Mouse (Mus musculus) neural tube, embryonic 13.5 days (tissue): ENCODE results near the gene Thra. TPM values are rescaled to one million over a fixed set of nuclear protein-coding genes. Genes with fewer than 3 reads are reported as not detected.
A peak's percentile ranks its signal among the peaks of the same experiment; 100 is the strongest.

Experiments
- ATAC-seq: fragments of 200-750 bp; cut with Nextera tagmentation; 2 replicates; pipeline ENCODE4 v1.8.0; 2017; ENCODE audit warnings: low read depth, mild to moderate bottlenecking, moderate TSS enrichment, moderate library complexity
- H3K27ac ChIP-seq: fragments of 300-500 bp; sonication (generic); replicated peaks from 2 replicates; pipeline ENCODE4 v1.5.1; 2015; ENCODE audit warnings: moderate library complexity, mild to moderate bottlenecking, inconsistent platforms
- H3K27me3 ChIP-seq: fragments of 300-500 bp; sonication (generic); 2 replicates; pipeline ENCODE4 v1.6.1; 2015; ENCODE audit warnings: mild to moderate bottlenecking, inconsistent platforms
- H3K36me3 ChIP-seq: fragments of 300-500 bp; sonication (generic); 2 replicates; pipeline ENCODE4 v1.6.1; 2015; ENCODE audit warnings: mild to moderate bottlenecking, inconsistent platforms
- H3K4me1 ChIP-seq: fragments of 300-500 bp; sonication (generic); replicated peaks from 2 replicates; pipeline ENCODE4 v1.6.1; 2015; ENCODE audit warnings: inconsistent platforms
- H3K4me2 ChIP-seq: fragments of 300-500 bp; sonication (generic); 2 replicates; pipeline ENCODE4 v1.6.1; 2015; ENCODE audit warnings: inconsistent platforms, mild to moderate bottlenecking, moderate library complexity
- H3K4me3 ChIP-seq: fragments of 300-500 bp; sonication (generic); 2 replicates; pipeline ENCODE4 v1.5.1; 2015; ENCODE audit warnings: mild to moderate bottlenecking, inconsistent platforms
- H3K9ac ChIP-seq: fragments of 300-500 bp; sonication (generic); 2 replicates; pipeline ENCODE4 v1.6.1; 2015; ENCODE audit warnings: moderate library complexity, mild to moderate bottlenecking, inconsistent platforms
- H3K9me3 ChIP-seq: fragments of 300-500 bp; sonication (generic); 2 replicates; pipeline ENCODE4 v1.6.1; 2016; ENCODE audit warnings: inconsistent platforms
- WGBS: fragments of 180-500 bp; shearing (Covaris S2); methylation state at CpG from one replicate; pipeline ENCODE4 v1.1.7; 2015; 5-methylcytosine and 5-hydroxymethylcytosine counted together
- polyA plus RNA-seq: library from polyadenylated mRNA; unstranded; fragments of >200 nt; fragmentation: Nextera tagmentation; extraction: Ambion mirVana; gene quantifications from 2 replicates; pipeline ENCODE4 v1.2.1, GENCODE M21; 2015

Gene Thra
- polyA plus RNA-seq, 1 experiment from 2014 or later, result 94.4 TPM

- Histone ChIP-seq H3K9ac (peak overlapping the region; percentile 100), H3K4me1 (peaks cover 53% of the 10 kb centered on the region), H3K4me2 (peak overlapping the region; percentile 100), H3K36me3 (peaks cover 31% of the 10 kb centered on the region), H3K27ac (peak overlapping the region; percentile 100), H3K4me3 (peak overlapping the region; percentile 100), H3K27me3 (no peaks in the 10 kb centered on the region), H3K9me3 (no peaks in the 10 kb centered on the region)
- peak; percentile 56 for ATAC-seq
- 3% methylated on average over 23 of the region's 23 CpGs for WGBS
Observed at GRCm38 (mm10) chr11:98796515-98797216, 56.2 kb downstream of the Thra start.

- Histone ChIP-seq H3K27ac (peak overlapping the region; percentile 100; the same call in 1 of the 2 replicates), H3K36me3 (peaks cover 37% of the 10 kb centered on the region), H3K9me3 (no peaks in the 10 kb centered on the region), H3K4me3 (peak overlapping the region; percentile 100), H3K27me3 (no peaks in the 10 kb centered on the region), H3K9ac (peak overlapping the region; percentile 100), H3K4me2 (peak overlapping the region; percentile 100), H3K4me1 (peaks cover 53% of the 10 kb centered on the region)
- no peak for ATAC-seq
- 9% methylated on average over 5 of the region's 5 CpGs for WGBS
Observed at GRCm38 (mm10) chr11:98797306-98797705, 56.9 kb downstream of the Thra start.

- ATAC-seq, result no peak
- Histone ChIP-seq H3K9ac (peak overlapping the region; percentile 100), H3K27me3 (no peaks in the 10 kb centered on the region), H3K4me1 (peaks cover 49% of the 10 kb centered on the region), H3K4me2 (peak overlapping the region; percentile 100), H3K9me3 (no peaks in the 10 kb centered on the region), H3K27ac (peak overlapping the region; percentile 100; the same call in 1 of the 2 replicates), H3K4me3 (peak overlapping the region; percentile 100), H3K36me3 (peaks cover 43% of the 10 kb centered on the region)
- 46% methylated on average over 4 of the region's 4 CpGs for WGBS
Observed at GRCm38 (mm10) chr11:98797909-98798308, 57.5 kb downstream of the Thra start.

- no peaks in the 10 kb centered on the region for H3K9me3 ChIP-seq
- H3K4me3 ChIP-seq, result no peak within 1 kb of the TSS
- H3K27me3 ChIP-seq, result no peaks in the 10 kb centered on the region
- 97% methylated on average over 5 of the region's 5 CpGs for WGBS
- H3K4me1 ChIP-seq, result peaks cover 19% of the 10 kb centered on the region
- ATAC-seq, result no peak
- no peak within 1 kb of the TSS for H3K4me2 ChIP-seq
- no peak within 1 kb of the TSS for H3K27ac ChIP-seq
- H3K36me3 ChIP-seq, result peaks cover 85% of the 10 kb centered on the region
- no peak within 1 kb of the TSS for H3K9ac ChIP-seq
Observed at GRCm38 (mm10) chr11:98804605-98805004, 64.2 kb downstream of the Thra start, which contains the start of gene Casc3. TSS of gene Casc3 (plus strand) at chr11:98804905.

DNA sequence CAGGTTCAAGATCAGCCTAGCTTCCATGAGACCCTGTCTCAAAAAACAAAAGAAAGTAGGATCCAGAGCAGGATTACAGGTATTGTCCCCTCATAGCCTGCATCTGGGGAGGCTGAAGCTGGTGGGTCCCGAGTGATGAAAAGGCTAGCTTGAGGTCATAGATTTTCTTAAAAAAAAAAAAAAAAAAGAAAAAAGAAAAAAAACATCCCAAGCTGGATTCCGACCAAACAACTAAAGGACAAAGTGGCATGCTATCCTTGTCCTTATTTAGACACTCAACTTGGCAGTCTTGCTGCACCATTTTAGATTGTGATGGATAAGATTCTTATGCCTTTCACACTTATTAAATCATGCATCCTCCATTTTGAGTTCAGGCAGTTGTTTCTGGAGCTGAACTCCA is 68.0 kb downstream of the Thra start:
- Histone ChIP-seq H3K27me3 (no peaks in the 10 kb centered on the region), H3K36me3 (peaks cover 71% of the 10 kb centered on the region), H3K27ac (peak overlapping the region; percentile 99), H3K4me2 (peak overlapping the region; percentile 90), H3K4me3 (no peak overlapping the region; the same call in 1 of the 2 replicates), H3K9ac (peak overlapping the region; percentile 65; the same call in 1 of the 2 replicates), H3K9me3 (no peaks in the 10 kb centered on the region), H3K4me1 (peaks cover 30% of the 10 kb centered on the region)
- 82% methylated on average over 2 of the region's 2 CpGs for WGBS
- ATAC-seq, result no peak

GRCm38 (mm10) chr11:98809457-98810290 is 69.2 kb downstream of the Thra start:
- no peaks in the 10 kb centered on the region for H3K27me3 ChIP-seq
- peaks cover 71% of the 10 kb centered on the region for H3K36me3 ChIP-seq
- peak overlapping the region; percentile 90 for H3K4me2 ChIP-seq
- H3K4me3 ChIP-seq, result peak overlapping the region; percentile 90
- WGBS, result under 1% methylated on average over 83 of the region's 84 CpGs
- H3K27ac ChIP-seq, result peak overlapping the region; percentile 99
- H3K9me3 ChIP-seq, result no peaks in the 10 kb centered on the region
- H3K4me1 ChIP-seq, result peaks cover 30% of the 10 kb centered on the region
- peak overlapping the region; percentile 97 for H3K9ac ChIP-seq
- ATAC-seq, result peak; percentile 98

DNA sequence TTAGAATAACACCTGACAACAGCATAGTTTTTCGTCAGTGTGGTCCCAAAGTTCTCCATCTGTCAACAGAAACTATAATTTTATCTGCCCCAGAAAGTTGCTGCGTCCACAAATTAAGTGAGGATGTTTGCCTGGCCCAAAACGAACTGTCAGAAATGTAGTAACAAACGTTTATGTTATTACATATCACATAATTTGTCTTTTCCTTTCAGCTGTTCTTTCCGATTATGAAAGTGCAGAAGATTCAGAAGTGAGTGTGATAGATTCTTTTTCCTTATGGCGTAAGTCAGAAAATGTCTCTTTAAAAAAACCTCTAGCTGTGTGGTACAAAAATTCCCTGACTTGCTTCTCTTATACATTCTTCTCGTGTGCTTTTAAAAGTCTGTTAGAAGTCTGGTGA is 70.2 kb downstream of the Thra start:
- no peaks in the 10 kb centered on the region for H3K9me3 ChIP-seq
- peak overlapping the region; percentile 97 for H3K9ac ChIP-seq
- peak overlapping the region; percentile 99 for H3K27ac ChIP-seq
- peaks cover 69% of the 10 kb centered on the region for H3K36me3 ChIP-seq
- ATAC-seq, result no peak
- no peaks in the 10 kb centered on the region for H3K27me3 ChIP-seq
- peak overlapping the region; percentile 90 for H3K4me3 ChIP-seq
- WGBS, result 77% methylated on average over 7 of the region's 7 CpGs
- peaks cover 30% of the 10 kb centered on the region for H3K4me1 ChIP-seq
- peak overlapping the region; percentile 90 for H3K4me2 ChIP-seq

DNA sequence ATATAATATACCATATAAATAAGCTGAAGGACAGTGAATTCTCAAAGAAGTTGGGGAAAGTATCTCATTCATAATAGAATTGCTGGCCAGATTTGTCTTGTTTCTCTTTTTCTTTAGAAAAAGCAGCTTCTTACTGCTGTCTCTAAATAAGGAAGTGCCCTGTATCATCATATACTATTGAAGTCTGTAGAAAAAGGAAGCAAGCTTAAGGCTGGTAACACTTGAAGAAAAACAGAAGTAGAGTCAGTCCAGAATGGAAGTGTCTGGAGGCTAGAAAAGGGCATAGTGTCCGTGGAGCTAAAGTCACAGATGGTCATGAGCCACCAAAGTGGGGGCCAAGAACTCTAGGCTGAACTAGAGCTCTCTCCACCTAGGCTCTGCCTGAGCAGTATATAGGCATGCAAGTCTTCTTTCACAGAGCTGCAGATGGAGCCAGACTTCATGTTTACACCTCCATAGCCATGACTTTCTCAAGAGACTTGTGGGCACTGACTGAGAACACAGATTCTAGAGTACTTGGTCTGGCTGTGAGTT is 76.3 kb downstream of the Thra start:
- peaks cover 6% of the 10 kb centered on the region; the same call in 1 of the 2 replicates for H3K4me1 ChIP-seq
- WGBS, result 98% methylated on average over 1 of the region's 1 CpGs
- H3K4me2 ChIP-seq, result no peak overlapping the region
- no peak for ATAC-seq
- H3K4me3 ChIP-seq, result no peak overlapping the region
- no peak overlapping the region for H3K27ac ChIP-seq
- peaks cover 92% of the 10 kb centered on the region for H3K36me3 ChIP-seq
- no peaks in the 10 kb centered on the region for H3K9me3 ChIP-seq
- no peaks in the 10 kb centered on the region for H3K27me3 ChIP-seq
- no peak overlapping the region for H3K9ac ChIP-seq

Other genes starting within 250 kb of the Thra start
- 0.31 TPM in 1 of 2 replicates, not detected in the other for gene Ikzf3, start 194.6 kb upstream of the Thra start, polyA plus RNA-seq
- 0.23 TPM in 1 of 2 replicates, not detected in the other for gene Zpbp2, start 189.5 kb upstream of the Thra start, polyA plus RNA-seq
- gene Ormdl3, start 153.3 kb upstream of the Thra start, polyA plus RNA-seq, result 78.0 and 81.0 TPM in 2 replicates
- gene Lrrc3c, start 142.3 kb upstream of the Thra start, polyA plus RNA-seq, result not detected in 2 replicates
- 0.89 and 1.1 TPM in 2 replicates for gene Gm12355, start 115.0 kb upstream of the Thra start, polyA plus RNA-seq
- gene Gsdma3, start 114.3 kb upstream of the Thra start, polyA plus RNA-seq, result not detected in 2 replicates
- gene Gsdma2, start 93.9 kb upstream of the Thra start, polyA plus RNA-seq, result 0.24 TPM in 1 of 2 replicates, not detected in the other
- not detected in 2 replicates for gene Gsdma, start 76.3 kb upstream of the Thra start, polyA plus RNA-seq
- 177 and 181 TPM in 2 replicates for gene Psmd3, start 58.1 kb upstream of the Thra start, polyA plus RNA-seq
- not detected in 2 replicates for gene Csf3, start 39.4 kb upstream of the Thra start, polyA plus RNA-seq
- 62.3 and 69.1 TPM in 2 replicates for gene Med24, start 11.2 kb upstream of the Thra start, polyA plus RNA-seq
- gene Nr1d1, start 34.7 kb downstream of the Thra start, polyA plus RNA-seq, result 3.4 and 3.6 TPM in 2 replicates
- gene Msl1, start 54.9 kb downstream of the Thra start, polyA plus RNA-seq, result 31.5 and 33.2 TPM in 2 replicates
- 55.1 and 57.7 TPM in 2 replicates for gene Casc3, start 64.3 kb downstream of the Thra start, polyA plus RNA-seq
- 5.6 and 6.7 TPM in 2 replicates for gene Rapgefl1, start 96.1 kb downstream of the Thra start, polyA plus RNA-seq
- 4.3 and 4.6 TPM in 2 replicates for gene Wipf2, start 123.0 kb downstream of the Thra start, polyA plus RNA-seq
- 4.2 and 4.7 TPM in 2 replicates for gene Cdc6, start 167.2 kb downstream of the Thra start, polyA plus RNA-seq
- 24.0 and 26.7 TPM in 2 replicates for gene Rara, start 187.2 kb downstream of the Thra start, polyA plus RNA-seq
- 1.4 and 1.5 TPM in 2 replicates for gene Gjd3, start 242.4 kb downstream of the Thra start, polyA plus RNA-seq